Mouse (Mus musculus) MN1 (cell line): ENCODE results near the gene Ptger4.
"Not testable (repeated sequence)": the region's sequence is repeated elsewhere in the genome, so short reads cannot be mapped to it uniquely, and the experiment has no call there.

ENCODE experiments used
- DNase-seq: peaks from one replicate; pipeline ENCODE4 v3.0.0-alpha.2; 2016; ENCODE audit warnings: low spot score

Gene Ptger4

DNA sequence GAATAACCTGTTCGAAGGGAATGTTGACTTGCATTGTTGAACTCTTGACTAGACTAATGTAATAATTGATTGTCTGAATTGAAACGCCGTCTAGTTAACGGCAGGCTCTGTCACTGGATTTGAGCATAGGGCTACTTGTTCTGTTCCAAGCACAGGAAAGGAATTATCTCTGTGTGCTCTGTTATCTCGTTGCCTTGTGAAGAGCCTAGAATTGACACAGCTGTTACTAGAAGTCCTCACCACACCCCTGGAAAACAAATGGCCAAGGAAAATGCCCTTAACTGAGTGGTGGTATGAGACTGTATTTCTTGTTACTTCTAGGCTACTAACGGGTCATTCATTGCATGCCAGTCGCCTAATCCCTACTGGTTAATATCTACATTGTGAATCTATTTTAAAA is 5.9 kb downstream of the Ptger4 start:
- no peak for DNase-seq

DNA sequence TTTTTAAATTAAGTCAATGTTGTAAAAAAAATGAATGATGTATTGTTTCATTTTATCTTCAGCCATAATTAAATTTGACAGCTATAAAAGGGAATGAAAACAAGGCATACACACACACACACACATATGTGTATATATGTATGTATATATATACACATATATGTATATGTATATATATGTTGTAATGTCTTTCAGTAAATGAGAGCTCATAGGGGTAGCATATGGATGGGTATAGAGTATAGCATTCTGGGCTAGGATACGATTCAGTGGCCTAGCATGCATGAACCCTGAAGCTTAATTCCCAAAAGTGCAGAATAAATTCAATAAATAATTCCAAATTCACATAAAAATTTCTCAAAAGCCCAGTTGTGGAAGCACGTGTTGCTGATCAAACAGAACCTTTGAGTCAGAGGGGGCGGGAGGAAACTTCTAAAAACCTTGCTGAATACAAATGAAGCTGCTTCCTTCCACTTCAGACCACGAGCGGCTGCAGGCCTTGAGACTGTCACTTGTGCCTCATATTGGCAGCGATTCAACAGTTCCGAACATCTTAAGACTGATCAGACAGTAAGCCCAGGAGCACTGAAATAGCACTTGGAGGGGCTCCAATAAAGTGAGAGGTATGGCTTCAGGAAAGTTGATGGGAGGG is 6.9 kb downstream of the Ptger4 start:
- peak; percentile 66 for DNase-seq

DNA sequence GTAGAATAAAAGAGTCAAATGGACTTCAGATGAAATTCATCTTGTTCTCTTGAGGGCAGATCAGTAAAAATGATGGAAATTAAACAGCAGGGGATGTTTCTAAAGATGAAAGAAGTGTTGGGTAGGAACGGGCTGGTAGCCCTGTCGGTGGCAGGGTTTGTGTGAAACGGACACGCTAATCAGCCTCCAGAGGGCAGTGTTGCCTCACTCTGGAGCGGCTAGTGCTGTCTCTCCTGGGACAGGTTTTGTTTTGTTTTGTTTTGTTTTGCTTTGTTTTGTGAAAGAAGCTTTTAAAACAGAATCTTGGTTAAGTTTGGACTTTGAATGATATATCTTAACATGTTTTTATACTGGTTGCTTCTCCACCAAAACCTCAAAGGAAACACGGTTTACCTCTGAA is 7.4 kb downstream of the Ptger4 start:
- DNase-seq, result peak; percentile 88

- peak; percentile 75 for DNase-seq
Observed at GRCm38 (mm10) chr15:5235527-5235926, 8.5 kb downstream of the Ptger4 start.

DNA sequence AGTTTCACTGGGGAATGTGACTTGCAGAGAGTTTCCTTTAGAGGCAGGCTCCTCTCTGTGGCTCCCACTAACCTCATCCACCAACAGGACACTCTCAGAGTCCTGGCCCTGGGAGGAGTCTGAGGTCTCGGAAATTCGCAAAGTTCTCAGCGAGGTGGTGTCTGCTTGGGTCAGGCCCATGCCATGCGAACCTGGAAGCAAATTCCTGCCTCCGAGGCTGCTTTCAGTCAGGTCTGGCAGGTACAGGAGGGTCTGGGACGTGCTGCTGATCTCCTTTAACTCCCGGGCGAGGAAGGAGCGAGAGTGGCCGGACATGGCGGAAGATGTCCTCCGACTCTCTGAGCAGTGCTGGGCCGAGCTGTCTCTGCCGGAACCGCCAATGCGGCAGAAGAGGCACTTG is 9.3 kb downstream of the Ptger4 start:
- no peak for DNase-seq

GRCm38 (mm10) chr15:5230746-5231145 is 13.2 kb downstream of the Ptger4 start:
- DNase-seq, result not testable (repeated sequence)

DNA sequence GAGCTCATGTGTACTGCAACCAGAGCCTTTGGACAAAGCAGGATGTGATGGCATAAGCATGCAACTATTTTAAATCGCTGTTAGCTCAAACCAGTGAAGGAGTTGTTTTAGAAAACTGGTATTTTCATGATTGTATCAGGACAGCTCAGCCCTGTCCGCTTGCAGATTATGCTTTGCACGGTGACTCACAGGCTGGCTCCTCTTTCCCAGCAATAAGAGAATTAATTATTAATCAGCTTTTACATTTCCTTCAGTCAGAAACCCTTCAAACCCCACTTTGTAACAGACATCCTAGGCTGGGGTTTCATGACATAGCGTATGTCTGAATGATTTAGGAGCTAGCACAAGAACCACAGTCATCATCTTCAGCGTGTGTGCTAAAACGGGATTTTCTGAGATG is 23.5 kb downstream of the Ptger4 start:
- no peak for DNase-seq

- DNase-seq, result no peak
Observed at GRCm38 (mm10) chr15:5209116-5209515, 34.9 kb downstream of the Ptger4 start.

DNA sequence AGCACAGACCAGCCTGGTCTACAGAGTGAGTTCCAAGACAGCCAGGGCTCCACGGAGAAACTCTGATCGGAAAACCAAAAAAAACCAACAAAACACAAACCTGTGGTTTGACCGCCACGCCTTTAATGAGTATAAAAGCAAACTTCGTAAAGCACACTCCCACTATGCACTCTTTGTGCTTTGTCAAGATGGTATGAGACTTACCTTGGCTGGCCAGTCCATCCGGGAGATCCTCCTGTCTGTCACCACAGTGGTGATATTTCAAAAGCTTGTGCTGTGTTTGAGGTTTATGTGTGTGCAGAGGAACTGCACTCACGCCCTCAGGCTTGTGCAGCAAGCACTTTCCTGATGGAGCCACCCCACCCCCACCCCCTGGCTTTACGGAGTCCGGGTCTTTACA is 38.8 kb downstream of the Ptger4 start:
- DNase-seq, result no peak

DNA sequence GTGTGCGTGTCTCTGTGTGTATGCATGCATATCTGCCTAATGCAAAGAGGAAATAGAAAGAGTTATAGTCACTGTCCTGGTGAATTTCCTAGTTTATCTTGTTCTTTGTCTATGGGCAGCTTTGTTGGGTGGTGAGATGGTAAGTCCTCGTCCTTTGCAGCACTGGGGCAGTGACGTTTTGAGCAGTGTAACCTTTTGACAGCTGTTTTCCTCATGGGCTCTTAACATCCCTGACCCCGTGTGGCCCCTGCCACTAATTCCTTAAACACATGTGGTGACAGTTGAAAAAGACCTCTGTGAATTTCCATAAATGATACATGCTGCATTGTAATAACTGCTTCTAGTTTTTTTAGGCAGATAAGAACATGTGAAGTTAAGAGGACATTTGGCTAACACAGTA is 47.3 kb downstream of the Ptger4 start:
- DNase-seq, result no peak

- no peak for DNase-seq
Observed at GRCm38 (mm10) chr15:5195987-5196514, 47.9 kb downstream of the Ptger4 start.

DNA sequence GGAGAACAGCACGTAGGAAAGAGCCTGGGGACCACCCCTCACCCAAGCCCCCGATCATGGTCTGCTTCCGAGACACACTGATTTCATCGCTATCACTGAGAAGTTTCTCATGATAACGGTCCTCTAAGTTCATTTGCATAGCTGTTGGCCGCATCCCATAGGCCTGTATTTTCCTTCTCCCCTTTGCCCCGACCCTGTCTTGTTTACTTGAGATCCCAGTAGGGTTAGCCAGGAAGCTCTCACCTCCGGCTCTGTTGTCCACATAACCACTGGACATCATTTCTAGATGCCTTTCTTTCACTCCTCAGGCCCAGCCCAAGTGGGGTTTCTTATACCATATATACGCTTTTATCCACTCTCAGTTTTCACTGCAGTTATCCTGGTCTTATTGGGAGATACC is 49.1 kb downstream of the Ptger4 start:
- no peak for DNase-seq

- DNase-seq, result peak; percentile 19
Observed at GRCm38 (mm10) chr15:5194446-5194845, 49.5 kb downstream of the Ptger4 start.

GRCm38 (mm10) chr15:5193833-5194232 is 50.2 kb downstream of the Ptger4 start:
- peak; percentile 49 for DNase-seq

GRCm38 (mm10) chr15:5189504-5190093 is 54.4 kb downstream of the Ptger4 start:
- DNase-seq, result no peak

- no peak for DNase-seq
Observed at GRCm38 (mm10) chr15:5188029-5188428, 56.0 kb downstream of the Ptger4 start.

DNA sequence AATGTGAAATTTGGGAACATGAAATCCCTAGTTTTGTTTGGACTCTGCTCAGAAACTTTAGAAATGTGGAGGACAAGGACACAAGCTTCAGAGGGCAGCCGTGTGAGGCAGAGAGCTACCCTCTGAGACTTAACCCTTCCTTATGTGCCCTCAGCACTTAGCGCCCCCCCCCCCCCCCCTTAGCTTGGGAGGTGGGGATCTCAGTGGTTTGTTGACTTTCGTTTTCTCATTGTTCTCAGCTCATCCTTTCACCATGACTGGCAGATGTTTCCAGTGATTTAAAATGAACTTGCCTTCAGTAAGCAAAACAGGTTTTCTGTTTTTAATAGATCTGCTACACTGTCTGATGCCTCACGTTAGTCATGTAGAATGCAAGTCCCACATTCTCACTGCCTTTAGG is 56.9 kb downstream of the Ptger4 start:
- no peak for DNase-seq

GRCm38 (mm10) chr15:5186293-5186675 is 57.7 kb downstream of the Ptger4 start:
- peak; percentile 36 for DNase-seq

DNA sequence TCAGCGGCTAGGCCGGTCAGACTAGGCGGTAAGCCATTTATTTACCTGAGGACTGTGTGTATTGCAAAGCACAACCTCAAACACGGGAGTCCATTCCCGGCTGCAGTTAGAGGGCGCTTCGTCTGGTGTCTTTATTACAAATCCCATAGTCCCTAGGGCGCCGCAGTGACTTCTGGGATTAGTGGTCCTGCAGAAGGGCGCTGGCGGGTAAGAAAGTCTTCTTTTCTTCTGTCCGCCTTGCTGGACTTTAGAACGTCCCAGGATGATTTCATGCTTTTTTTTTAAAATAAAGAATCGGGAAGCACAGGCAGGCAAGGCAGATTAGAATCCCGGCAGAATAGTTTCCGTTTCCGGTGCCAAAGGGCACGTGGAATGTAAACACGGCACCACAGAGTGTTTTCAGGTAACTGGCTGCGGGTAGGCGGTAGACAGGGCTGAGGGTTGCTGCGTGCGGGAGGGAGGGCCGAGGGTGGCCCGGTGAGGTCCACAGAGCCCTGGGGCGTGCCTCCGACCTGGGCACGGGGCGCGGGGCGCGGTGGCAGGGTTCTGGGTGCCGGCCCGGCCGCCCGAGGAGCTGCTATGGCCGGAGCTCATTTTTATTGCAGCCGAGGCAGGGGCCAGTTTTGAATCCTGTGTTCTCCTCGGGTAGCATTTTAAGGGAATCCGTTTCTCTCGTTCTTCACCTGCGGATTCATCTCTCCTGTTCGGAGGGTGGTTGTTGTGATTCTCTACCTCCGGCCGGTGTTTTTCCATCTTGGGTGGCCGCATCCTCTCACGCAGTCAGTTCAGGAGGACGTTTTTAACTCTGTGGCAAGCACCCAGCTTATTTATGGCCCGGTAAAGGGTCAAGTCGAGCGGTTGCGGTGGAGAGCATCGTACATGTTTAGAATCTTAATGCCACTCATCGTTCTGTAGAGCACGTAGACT is 58.4 kb downstream of the Ptger4 start, which contains the start of gene Ttc33:
Ttc33 (plus strand) TSS at position 160 of the 927 bp plus-strand sequence.
- DNase-seq, result peak; percentile 88

DNA sequence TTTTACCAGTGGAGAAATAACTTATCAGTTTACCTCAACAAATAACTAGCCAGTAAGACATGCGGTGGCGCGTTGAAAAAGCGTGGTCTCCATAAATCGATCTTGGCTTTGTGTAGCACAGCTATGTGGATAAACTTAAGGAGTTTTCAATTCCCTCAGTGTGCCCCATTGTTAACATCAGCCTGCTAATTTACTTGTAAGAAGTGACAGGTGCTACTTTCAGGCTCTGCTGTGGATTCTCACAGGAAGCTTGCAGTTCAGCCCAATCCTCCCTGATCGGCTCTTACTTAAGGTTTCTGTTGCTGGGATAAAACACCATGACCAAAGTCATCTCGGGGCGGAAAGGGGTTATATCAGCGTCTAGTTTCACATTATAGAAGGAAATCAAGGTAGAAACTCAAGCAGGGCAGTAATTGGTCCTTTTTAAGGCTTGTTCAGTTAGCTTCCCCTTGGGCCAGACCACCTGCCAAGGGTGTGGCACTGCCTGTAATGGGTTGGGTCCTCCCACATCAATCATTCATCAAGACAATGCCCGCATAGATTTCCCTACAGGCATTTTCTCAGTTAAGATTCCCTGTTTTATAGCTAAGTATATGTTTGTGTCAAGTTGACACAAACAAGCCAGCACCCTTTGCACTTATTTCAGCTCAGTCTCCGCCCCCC is 59.2 kb downstream of the Ptger4 start:
- peak; percentile 57 for DNase-seq

- DNase-seq, result no peak
Observed at GRCm38 (mm10) chr15:5173217-5173820, 70.7 kb downstream of the Ptger4 start.
